Mouse (Mus musculus) gonadal fat pad, adult 2 months (tissue): ENCODE data around the gene AC124108.1. TPM values are rescaled to one million over a fixed set of nuclear protein-coding genes. Genes with fewer than 3 reads are reported as not detected.

Experiments
- DNase-seq: peaks from one replicate; pipeline ENCODE4 v3.0.0-alpha.2; 2012; ENCODE audit warnings: low read depth
- polyA plus RNA-seq: library from polyadenylated mRNA; depleted of rRNA; stranded (reverse); fragments of >200 nt; gene quantifications from 2 replicates; pipeline ENCODE4 v1.2.3, GENCODE M21; 2012

The AC124108.1 gene
- polyA plus RNA-seq, 1 experiment = 0.96 TPM

DNA sequence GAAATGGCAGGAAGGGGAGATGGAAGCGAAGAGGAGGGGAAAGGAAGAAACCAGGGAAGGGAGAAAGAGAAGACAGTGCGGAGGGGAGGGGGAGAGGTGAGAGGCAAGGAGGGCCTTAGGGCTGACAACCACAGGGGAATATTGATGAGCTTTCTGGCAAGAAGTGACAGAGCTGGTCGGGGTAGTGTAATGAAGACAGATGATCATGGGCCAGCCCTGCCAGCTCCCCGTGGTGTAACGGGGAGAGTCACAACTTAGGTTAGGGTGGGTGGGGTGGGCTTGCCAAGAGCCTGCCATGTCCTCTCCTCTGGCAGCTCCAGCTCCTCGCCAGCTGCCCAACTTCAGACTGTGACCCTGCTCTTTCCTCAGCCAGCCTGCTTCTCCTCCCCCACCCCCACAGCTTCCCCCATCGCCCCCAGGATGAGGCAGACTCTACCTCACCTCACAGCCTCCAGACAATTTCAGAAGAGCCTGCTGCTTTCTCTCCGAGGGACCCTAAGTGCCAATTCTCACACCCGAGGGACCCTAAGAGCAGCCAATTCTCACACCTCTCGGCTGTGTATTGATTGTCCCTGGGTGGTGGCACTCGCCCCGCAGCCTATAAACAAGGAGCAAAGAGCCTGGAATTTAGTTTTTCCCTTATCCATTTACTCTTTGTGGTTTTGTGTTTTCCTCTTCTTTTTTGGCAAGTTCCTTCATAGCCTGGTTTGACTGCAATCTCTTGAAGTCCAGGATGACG, 26.3 kb upstream of the AC124108.1 start:
- DNase-seq = no peak

DNA sequence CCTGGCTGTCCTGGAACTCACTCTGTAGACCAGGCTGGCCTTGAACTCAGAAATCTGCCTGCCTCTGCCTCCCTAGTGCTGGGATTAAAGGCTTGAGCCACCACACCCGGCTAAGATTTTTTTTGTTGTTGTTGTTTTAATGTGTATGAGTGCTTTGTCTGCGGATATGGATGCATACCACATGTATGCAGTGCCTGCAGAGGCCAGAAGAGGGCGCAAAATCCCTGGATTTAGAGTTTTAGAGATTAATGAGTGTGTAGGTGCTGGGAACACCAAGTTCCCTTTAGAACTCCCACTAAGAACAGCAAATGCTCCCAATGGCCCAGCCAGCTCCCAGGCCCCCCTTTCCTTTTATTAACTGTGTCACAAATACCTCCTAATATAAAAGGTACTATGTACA, 25.4 kb upstream of the AC124108.1 start:
- DNase-seq = no peak

DNA sequence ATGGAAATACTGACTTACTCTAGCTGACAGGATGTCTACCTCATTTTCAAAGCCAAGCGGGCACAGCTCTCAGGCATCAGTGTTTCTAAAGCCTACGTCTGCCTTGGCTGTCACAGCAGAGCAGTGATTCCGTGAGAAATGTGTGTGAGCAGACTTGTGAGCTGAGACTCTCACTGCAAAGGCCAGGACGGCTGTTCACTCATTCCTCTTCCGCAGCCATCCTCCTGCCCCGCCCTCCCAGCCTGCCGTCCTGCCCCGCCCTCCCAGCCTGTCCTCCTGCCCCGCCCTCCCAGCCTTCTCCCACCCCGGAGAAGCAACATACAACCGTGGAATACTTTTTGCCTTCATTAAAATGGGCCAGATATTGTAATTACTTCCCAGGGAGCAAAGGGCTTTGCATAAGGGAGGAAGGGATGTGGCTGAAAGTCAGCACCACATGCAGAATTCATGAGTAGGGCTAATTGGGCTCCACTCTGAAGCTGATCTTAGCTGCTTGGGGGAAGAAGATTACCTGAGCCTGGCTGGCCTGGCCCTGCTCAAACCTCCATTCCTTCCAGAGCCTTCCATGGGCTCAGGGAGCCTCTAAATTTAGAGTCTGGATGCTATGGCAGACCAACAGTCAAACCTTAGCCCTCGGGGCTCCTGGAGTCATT, 23.0 kb upstream of the AC124108.1 start:
- DNase-seq = no peak

DNA sequence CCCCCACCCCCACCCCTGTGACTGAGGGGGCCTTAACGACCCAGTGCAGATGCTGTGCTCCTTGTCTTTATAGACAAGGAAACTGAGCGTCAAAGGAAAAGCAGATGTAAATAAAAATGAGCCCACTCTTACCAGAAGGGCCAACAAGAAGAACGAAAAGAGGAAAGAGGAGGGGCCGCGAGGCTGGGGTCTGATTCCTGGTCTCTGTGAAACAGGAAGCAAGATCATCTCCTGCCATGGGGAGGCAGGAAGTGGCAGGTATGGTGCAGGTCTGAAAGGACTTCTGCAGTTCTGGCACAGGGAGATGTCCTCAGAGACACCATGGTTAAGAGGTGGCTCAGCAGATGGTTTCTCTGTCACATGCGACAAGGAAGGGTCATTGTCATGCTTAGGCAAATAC, 20.6 kb upstream of the AC124108.1 start:
- DNase-seq = no peak

DNA sequence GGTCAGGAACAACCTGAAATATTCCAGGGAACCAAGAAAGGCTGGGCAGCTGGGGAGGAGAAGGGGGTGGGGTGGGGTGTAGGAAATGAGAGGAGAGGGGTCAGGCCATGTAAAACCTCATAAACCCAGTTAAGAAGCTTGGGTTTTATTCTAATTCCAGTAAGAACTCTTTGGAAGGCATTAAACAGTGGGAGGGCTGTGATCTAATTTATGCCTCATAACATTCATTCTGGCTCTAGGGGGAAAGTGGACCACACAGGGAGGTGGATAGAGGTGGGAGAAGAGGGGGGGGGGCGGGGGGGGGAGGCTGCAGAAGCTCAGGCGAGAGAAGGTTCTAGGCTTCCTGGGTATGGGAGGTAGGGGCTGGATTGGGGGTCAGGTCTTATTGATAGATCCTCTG, 19.6 kb upstream of the AC124108.1 start:
- no peak for DNase-seq

DNA sequence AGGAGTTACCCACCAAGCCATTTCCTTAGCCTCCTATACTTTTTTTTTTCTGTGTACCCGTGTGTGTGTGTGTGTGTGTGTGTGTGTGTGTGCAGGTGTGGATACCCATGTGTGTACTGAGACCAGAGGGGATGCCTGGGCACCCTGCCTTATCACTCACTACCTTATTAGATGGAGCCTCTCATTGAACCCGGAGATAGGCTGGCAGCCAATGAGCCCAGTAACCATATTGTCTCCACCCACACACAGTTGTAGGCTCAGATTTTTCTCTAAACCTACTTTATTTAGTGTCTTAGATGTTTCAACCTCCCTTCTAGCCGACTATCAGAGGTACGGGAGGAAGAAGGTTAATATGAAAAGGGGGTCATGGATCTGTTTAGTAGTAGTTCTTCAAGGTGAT, 5.0 kb upstream of the AC124108.1 start:
- DNase-seq = no peak

DNA sequence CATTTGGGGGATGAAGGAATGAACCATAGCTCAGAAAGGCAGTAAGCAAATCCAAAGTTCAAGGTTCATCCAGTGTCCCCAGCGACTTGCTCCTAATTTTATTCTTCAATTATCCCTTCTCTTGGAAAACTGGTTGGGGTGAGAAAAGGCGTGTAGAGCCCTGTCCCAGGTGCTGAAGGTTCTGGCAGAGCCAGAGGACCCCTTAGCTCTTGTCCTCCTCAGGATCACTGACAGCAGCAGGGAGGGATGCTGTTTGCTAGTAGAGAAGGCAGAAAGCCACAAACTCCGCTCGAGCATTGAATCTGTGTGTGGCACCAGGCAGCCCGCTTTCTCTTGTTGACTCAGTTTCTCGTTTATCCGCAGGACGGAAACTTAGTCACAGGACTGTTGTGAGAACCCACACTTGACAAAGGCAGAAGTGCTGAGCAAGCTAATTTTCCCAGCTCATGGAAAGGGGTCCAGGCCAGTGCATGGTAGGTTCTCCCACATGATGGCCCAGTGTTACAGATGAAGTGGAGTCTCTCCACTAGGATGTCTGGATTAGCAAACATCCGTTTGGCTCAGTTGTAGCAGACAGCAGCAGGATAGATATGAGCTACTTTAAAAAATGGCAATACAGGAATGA, 2.7 kb upstream of the AC124108.1 start:
- DNase-seq = no peak

GRCm38 (mm10) chr1:132189231-132189630, 2.0 kb upstream of the AC124108.1 start:
- no peak for DNase-seq

DNA sequence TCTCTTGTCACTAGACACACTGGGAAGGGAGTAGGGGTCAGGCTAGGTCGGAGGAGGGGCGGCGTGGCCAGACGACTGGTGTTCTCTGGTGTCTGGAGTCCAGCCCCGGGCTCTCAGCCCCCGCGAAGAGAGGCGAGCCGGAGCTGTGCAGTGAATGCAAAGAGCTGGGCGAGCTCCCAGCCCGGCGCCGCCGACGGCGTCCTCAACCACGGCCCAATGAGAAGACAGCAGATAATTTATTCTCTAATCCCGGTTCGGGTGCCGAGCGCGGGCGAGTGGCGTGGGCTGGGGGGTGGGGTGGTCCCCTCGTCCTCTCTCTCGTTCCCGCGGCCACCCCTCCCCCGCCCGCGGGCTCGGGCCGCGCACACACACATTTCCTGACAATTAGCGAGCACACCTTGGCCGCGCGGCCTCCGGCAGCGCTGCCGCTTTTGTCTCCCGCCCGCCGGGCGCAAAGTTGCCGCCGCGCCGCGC, 1.2 kb upstream of the AC124108.1 start:
- no peak for DNase-seq

DNA sequence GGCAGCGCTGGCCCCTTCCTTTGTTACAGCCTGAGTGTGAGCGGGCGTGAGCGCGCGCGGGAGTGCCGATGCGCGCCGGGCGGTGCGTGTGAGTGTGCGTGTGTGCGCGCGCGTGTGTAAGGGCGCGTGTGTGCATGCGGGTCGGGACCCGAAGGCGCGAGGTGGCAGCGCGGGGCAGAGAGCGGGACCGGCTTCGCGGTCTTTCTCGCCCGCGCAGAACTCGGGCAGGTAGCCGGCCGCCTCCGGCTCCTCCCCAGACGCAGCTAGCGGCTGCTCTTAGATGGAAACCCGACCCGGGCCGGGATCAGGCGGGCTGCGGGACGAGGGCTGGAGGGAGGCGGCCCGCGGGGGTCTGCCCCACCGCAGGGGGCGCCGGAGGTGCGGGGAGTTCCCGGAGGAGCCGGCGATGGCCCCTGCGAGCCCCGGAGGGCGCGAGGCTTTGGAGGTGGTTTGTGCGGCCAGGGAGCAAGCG, 600 bp upstream of the AC124108.1 start:
- DNase-seq = no peak

- DNase-seq = no peak
Measured at GRCm38 (mm10) chr1:132191786-132192680, 776 bp downstream of the AC124108.1 start.

GRCm38 (mm10) chr1:132193806-132194205, 2.5 kb downstream of the AC124108.1 start:
- DNase-seq = no peak

- no peak for DNase-seq
Measured at GRCm38 (mm10) chr1:132194624-132195023, 3.4 kb downstream of the AC124108.1 start.

GRCm38 (mm10) chr1:132195100-132195499, 3.8 kb downstream of the AC124108.1 start:
- no peak for DNase-seq

DNA sequence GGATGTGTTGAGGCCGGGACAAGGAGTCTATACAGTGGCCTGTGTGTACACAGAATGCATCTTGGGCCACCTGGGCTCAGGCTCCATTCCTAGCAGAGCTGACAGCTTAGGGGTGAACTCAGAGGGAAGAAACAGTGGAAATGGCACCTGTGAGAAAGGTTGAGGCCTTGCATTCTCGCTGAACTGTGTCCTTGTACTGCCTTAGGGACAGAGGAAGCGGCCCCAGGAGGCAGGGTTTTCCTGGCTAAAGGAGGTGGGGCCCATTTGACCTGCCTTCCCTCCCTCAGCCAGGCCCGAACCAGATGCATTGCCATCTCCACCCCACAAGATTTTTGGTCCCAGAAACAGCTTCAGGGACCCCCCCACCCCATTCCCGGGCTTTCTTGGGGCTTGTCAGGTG, 4.4 kb downstream of the AC124108.1 start:
- no peak for DNase-seq

DNA sequence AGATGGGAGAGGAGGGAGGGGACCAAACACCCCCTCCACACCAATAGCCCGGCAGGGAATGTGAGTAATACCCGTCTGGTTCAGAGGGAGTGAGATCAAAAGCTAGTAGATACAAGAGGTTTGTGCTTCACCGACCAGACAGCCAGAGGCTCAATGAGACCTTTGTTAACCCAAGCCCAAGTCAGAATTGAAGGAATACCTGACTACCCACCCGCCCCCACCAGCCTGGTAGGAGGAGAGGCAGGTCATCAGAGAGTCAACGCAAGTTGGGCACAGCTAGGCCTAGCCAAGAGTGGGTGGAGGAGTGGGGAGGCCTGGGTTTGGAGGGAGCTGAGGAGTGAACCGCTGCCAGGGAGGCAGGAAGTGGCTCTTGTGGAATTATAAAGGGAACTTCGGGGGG, 5.1 kb downstream of the AC124108.1 start:
- no peak for DNase-seq

- no peak for DNase-seq
Measured at GRCm38 (mm10) chr1:132197666-132198065, 6.4 kb downstream of the AC124108.1 start.

- no peak for DNase-seq
Measured at GRCm38 (mm10) chr1:132198401-132199071, 7.3 kb downstream of the AC124108.1 start.

GRCm38 (mm10) chr1:132199244-132199643, 8.0 kb downstream of the AC124108.1 start:
- DNase-seq = no peak

DNA sequence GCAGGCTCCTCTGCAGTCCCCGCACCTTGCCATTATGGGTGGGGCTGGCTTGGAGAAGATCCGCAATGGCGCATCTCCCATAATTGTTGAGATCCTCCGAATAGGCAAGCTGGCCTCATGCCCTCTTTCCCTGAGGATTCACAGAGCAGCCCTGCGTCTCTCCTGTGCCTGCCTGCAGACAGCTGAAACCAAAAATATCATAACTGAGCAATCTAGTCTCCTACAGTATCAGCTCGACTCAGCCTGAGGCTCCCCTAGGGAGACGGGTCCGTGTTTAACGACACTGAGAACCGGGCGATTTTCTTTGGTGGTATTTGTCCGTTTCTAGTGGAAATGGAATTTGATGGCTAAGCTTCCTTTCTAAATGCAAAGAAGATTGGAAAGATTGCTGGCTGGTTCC, 8.7 kb downstream of the AC124108.1 start:
- DNase-seq = no peak
